Mouse (Mus musculus) midbrain, postnatal 0 days (tissue): ENCODE results near the gene Rab4a. TPM values are rescaled to one million over a fixed set of nuclear protein-coding genes. Genes with fewer than 3 reads are reported as not detected.
"Not testable (repeated sequence)": the region's sequence is repeated elsewhere in the genome, so short reads cannot be mapped to it uniquely, and the experiment has no call there.

ENCODE experiments used
- ATAC-seq: fragments of 200-750 bp; cut with Nextera tagmentation; 2 replicates; pipeline ENCODE4 v1.8.0; 2017; ENCODE audit warnings: moderate number of reproducible peaks, mild to moderate bottlenecking, moderate TSS enrichment, moderate library complexity; ENCODE audit not compliant: low FRiP score
- DNase-seq: peaks from one replicate; pipeline ENCODE4 v3.0.0-alpha.2; 2015; ENCODE audit warnings: low spot score
- H3K27ac ChIP-seq: fragments of 300-500 bp; sonication (generic); 2 replicates; pipeline ENCODE4 v1.5.1; 2014; ENCODE audit warnings: low read depth, mild to moderate bottlenecking, low read length, mixed read lengths
- H3K27me3 ChIP-seq: fragments of 300-500 bp; sonication (generic); 2 replicates; pipeline ENCODE4 v1.6.1; 2014; ENCODE audit warnings: low read length, control low read depth, mixed read lengths; ENCODE audit not compliant: insufficient read depth
- H3K36me3 ChIP-seq: fragments of 300-500 bp; sonication (generic); 2 replicates; pipeline ENCODE4 v1.6.1; 2014; ENCODE audit warnings: low read length, control low read depth, mixed read lengths; ENCODE audit not compliant: insufficient read depth
- H3K4me1 ChIP-seq: fragments of 300-500 bp; sonication (generic); 2 replicates; pipeline ENCODE4 v1.6.1; 2014; ENCODE audit warnings: mild to moderate bottlenecking, control low read depth, antibody characterized with exemption, low read length, mixed read lengths; ENCODE audit not compliant: insufficient read depth
- H3K4me2 ChIP-seq: fragments of 300-500 bp; sonication (generic); 2 replicates; pipeline ENCODE4 v1.6.1; 2014; ENCODE audit warnings: low read depth, mild to moderate bottlenecking, low read length, mixed read lengths; ENCODE audit not compliant: poor library complexity, severe bottlenecking
- H3K4me3 ChIP-seq: fragments of 300-500 bp; sonication (generic); 2 replicates; pipeline ENCODE4 v1.5.1; 2014; ENCODE audit warnings: low read depth, mild to moderate bottlenecking, low read length, moderate library complexity
- H3K9ac ChIP-seq: fragments of 300-500 bp; sonication (generic); replicated peaks from 2 replicates; pipeline ENCODE4 v1.6.1; 2014; ENCODE audit warnings: mild to moderate bottlenecking, low read length, moderate library complexity, mixed read lengths; ENCODE audit not compliant: poor library complexity, severe bottlenecking
- H3K9me3 ChIP-seq: fragments of 300-500 bp; sonication (generic); 2 replicates; pipeline ENCODE4 v1.6.1; 2016; ENCODE audit warnings: low read length, control low read depth
- CTCF ChIP-seq: IDR thresholded peaks from 2 replicates; pipeline ENCODE4 v1.5.1; 2016; ENCODE audit warnings: antibody characterized with exemption, mild to moderate bottlenecking
- WGBS: fragments of 180-500 bp; shearing (Covaris S2); extraction: QIAGEN DNeasy Blood & Tissue Kit; methylation state at CpG from one replicate; pipeline ENCODE4 v1.1.7; 2014; 5-methylcytosine and 5-hydroxymethylcytosine counted together
- polyA plus RNA-seq: library from polyadenylated mRNA; unstranded; fragments of >200 nt; fragmentation: Nextera tagmentation; extraction: Ambion mirVana; gene quantifications from 2 replicates; pipeline ENCODE4 v1.2.1, GENCODE M21; 2015
- total RNA-seq: library from RNA; depleted of rRNA; stranded (reverse); fragments of >200 nt; gene quantifications from 2 replicates; pipeline ENCODE4 v1.2.3, GENCODE M21; 2014

Gene Rab4a
- total and polyA plus RNA-seq, 2 experiments from 2014 or later = 59.8 to 97.7 TPM

DNA sequence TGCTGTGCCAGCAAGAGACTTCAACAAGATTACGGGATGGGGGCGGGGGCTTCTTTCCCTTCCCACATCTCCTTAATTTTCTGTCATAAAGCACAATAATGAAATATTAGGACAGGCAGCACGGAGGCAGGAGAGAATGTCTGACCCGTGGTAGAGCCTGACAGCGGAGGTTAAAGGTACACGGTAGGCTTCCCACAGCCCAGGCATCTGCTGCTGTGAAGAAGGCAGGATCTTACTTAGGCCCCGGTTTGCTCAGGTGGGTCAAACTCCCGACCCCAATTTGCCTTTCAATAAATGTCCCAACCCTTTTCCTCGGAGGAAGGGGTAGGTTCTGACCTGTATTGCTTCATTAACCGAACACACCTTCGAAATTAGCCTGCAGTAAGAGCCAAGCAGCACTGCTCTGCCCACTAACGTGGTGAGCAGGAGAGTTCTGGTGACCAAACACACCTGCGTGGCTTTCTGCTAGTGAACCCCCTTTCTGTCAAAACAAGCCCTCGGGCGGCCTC lies 522 bp upstream of the Rab4a start:
- H3K36me3 ChIP-seq = no peaks in the 10 kb centered on the region
- peaks cover 10% of the 10 kb centered on the region for H3K4me1 ChIP-seq
- H3K9ac ChIP-seq = peak overlapping the region; percentile 91
- no peaks in the 10 kb centered on the region for H3K27me3 ChIP-seq
- H3K4me2 ChIP-seq = peak overlapping the region; percentile 80
- peak overlapping the region; percentile 78 for H3K4me3 ChIP-seq
- no peaks in the 10 kb centered on the region for H3K9me3 ChIP-seq
- ATAC-seq = no peak
- WGBS = 13% methylated on average over 15 of the region's 15 CpGs
- no peak for TF ChIP-seq CTCF
- peak overlapping the region; percentile 88 for H3K27ac ChIP-seq
- DNase-seq = no peak

GRCm38 (mm10) chr8:123806374-123806935 lies 670 bp downstream of the Rab4a start:
- peak overlapping the region; percentile 80 for H3K4me2 ChIP-seq
- H3K9ac ChIP-seq = peak overlapping the region; percentile 91
- ATAC-seq (peak; percentile 32; the same call in 1 of the 2 replicates), DNase-seq (peak; percentile 26)
- peak overlapping the region; percentile 88 for H3K27ac ChIP-seq
- TF ChIP-seq CTCF = peak; percentile 26; the same call in 1 of the 2 replicates
- no peaks in the 10 kb centered on the region for H3K36me3 ChIP-seq
- no peaks in the 10 kb centered on the region for H3K27me3 ChIP-seq
- peaks cover 10% of the 10 kb centered on the region for H3K4me1 ChIP-seq
- H3K4me3 ChIP-seq = peak overlapping the region; percentile 78
- WGBS = under 1% methylated on average over 12 of the region's 12 CpGs
- H3K9me3 ChIP-seq = no peaks in the 10 kb centered on the region

- H3K27ac ChIP-seq = peak overlapping the region; percentile 27
- ATAC-seq = no peak
- TF ChIP-seq CTCF = no peak
- H3K4me1 ChIP-seq = peaks cover 10% of the 10 kb centered on the region
- H3K36me3 ChIP-seq = no peaks in the 10 kb centered on the region
- WGBS = 6% methylated on average over 14 of the region's 14 CpGs
- peak overlapping the region; percentile 80 for H3K4me2 ChIP-seq
- no peaks in the 10 kb centered on the region for H3K9me3 ChIP-seq
- no peaks in the 10 kb centered on the region for H3K27me3 ChIP-seq
- H3K9ac ChIP-seq = peak overlapping the region; percentile 91
- peak; percentile 20 for DNase-seq
- peak overlapping the region; percentile 78 for H3K4me3 ChIP-seq
Measured at GRCm38 (mm10) chr8:123807024-123807431, 1.2 kb downstream of the Rab4a start.

- H3K27me3 ChIP-seq = no peaks in the 10 kb centered on the region
- H3K4me2 ChIP-seq = peak overlapping the region; percentile 80
- no peak for ATAC-seq
- H3K36me3 ChIP-seq = no peaks in the 10 kb centered on the region
- H3K4me3 ChIP-seq = no peak overlapping the region; the same call in 1 of the 2 replicates
- no peak for TF ChIP-seq CTCF
- DNase-seq = no peak
- no peaks in the 10 kb centered on the region for H3K9me3 ChIP-seq
- no peak overlapping the region for H3K27ac ChIP-seq
- WGBS = 71% methylated on average over 6 of the region's 6 CpGs
- H3K4me1 ChIP-seq = peaks cover 10% of the 10 kb centered on the region
- no peak overlapping the region for H3K9ac ChIP-seq
Measured at GRCm38 (mm10) chr8:123807852-123808573, 2.2 kb downstream of the Rab4a start.

DNA sequence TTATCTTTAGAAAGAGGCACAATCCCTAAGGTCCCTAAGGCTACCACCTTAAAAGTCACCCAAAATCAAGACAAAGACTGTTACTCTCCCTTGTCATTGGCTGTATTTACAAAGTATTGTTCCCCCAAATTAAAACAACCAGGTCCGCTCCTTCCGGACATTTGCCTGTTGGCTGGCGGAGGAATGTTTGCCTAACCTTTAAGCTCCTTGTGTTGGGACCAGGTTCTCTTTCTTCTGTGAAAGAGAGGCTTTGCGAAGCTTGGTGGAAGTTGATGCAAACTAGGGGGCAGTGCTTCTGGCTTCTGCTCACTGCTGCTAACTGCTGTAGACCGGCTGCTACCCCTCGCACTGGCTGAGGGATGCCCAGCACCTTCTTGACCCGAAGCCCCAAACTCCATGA lies 2.9 kb downstream of the Rab4a start:
- Histone ChIP-seq H3K9me3 (no peaks in the 10 kb centered on the region), H3K4me1 (peaks cover 10% of the 10 kb centered on the region), H3K4me3 (no peak overlapping the region), H3K27me3 (no peaks in the 10 kb centered on the region), H3K9ac (no peak overlapping the region), H3K27ac (no peak overlapping the region), H3K36me3 (no peaks in the 10 kb centered on the region), H3K4me2 (no peak overlapping the region)
- ATAC-seq = no peak
- WGBS = 77% methylated on average over 7 of the region's 7 CpGs
- no peak for TF ChIP-seq CTCF
- DNase-seq = no peak

- not testable (repeated sequence) for ATAC-seq, H3K4me3 ChIP-seq, H3K4me2 ChIP-seq, H3K27me3 ChIP-seq, DNase-seq, H3K27ac ChIP-seq, H3K9ac ChIP-seq, H3K4me1 ChIP-seq, H3K36me3 ChIP-seq, H3K9me3 ChIP-seq
- WGBS = 85% methylated on average over 4 of the region's 4 CpGs
Measured at GRCm38 (mm10) chr8:123809342-123809741, 3.6 kb downstream of the Rab4a start.
